Mouse (Mus musculus): ENCODE results near the gene Ms4a6b. TPM values are rescaled to one million over a fixed set of nuclear protein-coding genes. Genes with fewer than 3 reads are reported as not detected.
"Not testable (repeated sequence)": the region's sequence is repeated elsewhere in the genome, so short reads cannot be mapped to it uniquely, and the experiment has no call there.

Ms4a6b gene
- 1,000 to 10,000 TPM; 1,170 to 1,320 (median 1,200) TPM for polyA plus RNA-seq (2017; shearing (Covaris generic))

DNA sequence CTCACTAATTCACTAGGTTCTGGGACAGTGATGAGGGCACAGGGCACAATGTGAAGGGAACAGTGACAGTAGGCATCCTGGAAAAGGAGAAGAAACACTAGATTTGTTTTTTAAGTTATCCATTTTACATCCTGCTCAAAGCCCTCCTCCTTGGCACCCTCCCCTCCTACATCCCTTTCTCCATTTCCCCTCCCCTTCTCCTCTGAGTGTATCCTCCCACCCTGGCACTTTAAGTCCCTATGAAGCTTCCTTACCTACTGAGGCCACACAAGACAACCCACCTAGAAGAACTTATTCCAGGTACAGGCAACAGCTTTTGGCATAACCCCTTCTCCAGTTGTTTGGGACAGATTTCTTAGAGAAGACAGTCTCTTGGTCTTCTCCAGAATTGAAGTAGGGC is at the start of gene Ms4a6b:
Gene Ms4a6b, plus strand, starts transcription at position 267 of the 400 bp plus-strand sequence.
- ATAC-seq, result peak; percentile 15

GRCm38 (mm10) chr19:11468361-11468760 is 48.0 kb upstream of the Ms4a6b start:
- not testable (repeated sequence) for ATAC-seq

DNA sequence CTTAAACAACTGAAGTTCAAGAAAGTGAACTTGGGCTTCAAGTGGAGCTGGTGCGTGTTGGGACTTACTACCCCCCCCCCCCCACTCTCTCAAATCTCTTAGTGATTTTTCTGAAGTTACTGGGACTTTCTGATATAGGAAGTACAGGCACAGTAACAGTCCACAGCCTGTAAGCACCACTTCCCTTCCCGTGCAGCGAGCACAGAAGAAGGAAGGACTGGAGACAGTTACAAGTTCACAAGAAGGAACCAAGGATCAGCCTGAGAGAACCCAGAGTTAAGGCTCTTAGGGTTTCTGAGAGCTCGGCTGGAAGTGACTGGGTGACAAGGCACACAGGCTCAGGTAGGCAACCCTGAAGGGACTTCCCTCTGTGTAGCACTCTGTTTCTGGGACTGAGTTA is 47.1 kb upstream of the Ms4a6b start, which contains the start of gene Ms4a6c:
Gene Ms4a6c, plus strand, starts transcription at position 152 of the 400 bp plus-strand sequence.
- peak; percentile 35 for ATAC-seq

- ATAC-seq, result no peak
Measured at GRCm38 (mm10) chr19:11479714-11480113, 36.6 kb upstream of the Ms4a6b start.

DNA sequence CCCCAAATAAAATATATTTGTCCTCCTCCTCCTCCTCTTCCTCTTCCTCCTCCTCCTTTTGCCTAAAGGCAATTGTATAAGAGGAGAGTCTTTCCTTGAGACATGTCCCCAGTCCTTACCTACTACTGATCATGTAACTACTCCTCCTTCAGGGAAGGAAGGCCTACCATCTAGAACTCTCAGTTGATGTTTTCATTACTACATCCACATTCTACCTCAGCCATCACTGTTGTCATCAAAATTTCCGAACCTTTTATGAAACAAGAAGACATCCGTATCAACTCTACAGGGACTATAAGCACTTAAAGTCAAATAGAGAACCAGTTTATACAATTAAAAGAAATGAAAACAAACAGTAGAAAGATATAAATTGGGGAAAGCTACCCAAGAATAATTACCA is 33.6 kb upstream of the Ms4a6b start:
- ATAC-seq, result no peak

GRCm38 (mm10) chr19:11483941-11484340 is 32.4 kb upstream of the Ms4a6b start:
- no peak for ATAC-seq

DNA sequence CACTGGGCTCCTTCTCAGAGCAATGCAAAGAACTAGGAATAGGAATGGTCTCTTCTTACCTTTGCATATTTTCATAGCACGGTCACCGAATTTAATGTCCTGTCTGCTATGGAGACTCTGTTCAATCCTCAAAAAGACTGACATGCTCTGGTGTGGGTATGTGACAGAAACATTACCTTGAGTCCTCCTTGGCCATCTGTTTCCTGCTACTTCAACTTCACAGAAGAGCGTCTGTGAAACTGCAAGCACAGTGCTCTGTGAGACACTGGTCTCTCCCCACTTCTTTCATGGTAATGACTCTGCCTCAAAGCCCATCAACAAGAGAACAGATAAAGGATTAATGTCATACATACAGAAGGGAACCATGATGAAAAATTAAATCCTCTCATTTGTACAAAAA is 31.9 kb upstream of the Ms4a6b start:
- ATAC-seq, result peak; percentile 39

DNA sequence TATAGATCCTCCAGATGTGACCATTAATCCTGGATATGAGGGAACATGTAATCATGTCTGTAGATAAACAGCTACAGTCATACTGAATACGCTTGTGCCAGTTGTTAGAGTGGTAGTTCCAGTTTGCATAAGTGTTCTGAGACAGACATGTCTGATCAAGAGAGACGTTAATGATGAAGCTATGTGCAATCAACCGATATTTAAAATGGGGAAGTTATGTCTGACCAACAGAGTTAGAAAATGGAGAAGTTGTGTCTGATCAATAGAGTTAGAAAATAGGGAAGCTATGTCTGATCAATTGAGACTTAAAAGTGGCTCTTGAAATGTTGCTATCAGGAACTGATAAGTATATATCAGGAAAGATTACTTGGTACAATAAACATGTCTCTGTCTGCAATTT is 31.0 kb upstream of the Ms4a6b start:
- ATAC-seq, result no peak

DNA sequence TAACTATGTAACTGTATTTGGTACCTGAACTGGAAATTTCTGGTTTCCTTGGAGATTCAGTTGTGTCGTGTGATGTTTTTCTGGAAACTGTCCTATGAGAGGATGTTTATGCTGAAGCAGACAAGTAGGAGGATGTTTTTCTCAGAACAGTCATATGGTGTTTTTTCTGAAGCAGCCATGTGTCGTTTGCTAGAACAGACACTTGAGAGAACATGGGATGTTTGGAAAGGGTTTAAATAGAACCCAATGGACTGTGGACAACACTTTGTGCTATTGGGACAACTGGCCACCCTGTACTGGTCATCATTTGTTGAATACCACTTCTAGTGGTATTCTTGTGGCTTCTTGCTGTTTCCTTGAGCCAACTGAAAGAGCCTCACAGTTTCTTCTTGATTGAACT is 30.6 kb upstream of the Ms4a6b start, which contains the start of gene Gm8369:
Gene Gm8369, plus strand, starts transcription at position 193 of the 400 bp plus-strand sequence.
- ATAC-seq, result peak; percentile 66

DNA sequence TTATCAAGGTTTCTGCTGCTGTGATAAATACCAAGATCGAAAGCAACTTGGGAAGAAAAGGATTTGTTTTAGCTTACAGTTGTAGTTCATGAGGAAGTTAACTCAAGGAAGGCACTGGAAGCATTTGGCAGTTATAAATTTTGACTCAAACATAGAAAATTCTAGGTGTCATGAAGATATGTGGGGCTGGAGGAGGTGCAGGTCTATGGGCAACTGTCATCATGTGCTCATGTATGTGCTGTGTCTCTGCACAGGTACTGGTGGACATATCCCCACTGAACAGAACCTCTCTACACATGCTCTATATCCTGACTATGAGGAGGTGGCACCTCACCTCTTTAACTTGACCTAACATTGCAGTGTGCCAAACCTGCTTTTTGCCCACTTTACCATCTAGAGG is 29.7 kb upstream of the Ms4a6b start:
- ATAC-seq, result no peak

- ATAC-seq, result peak; percentile 70
Measured at GRCm38 (mm10) chr19:11491406-11492189, 24.7 kb upstream of the Ms4a6b start.

- ATAC-seq, result no peak
Measured at GRCm38 (mm10) chr19:11492671-11493070, 23.6 kb upstream of the Ms4a6b start.

DNA sequence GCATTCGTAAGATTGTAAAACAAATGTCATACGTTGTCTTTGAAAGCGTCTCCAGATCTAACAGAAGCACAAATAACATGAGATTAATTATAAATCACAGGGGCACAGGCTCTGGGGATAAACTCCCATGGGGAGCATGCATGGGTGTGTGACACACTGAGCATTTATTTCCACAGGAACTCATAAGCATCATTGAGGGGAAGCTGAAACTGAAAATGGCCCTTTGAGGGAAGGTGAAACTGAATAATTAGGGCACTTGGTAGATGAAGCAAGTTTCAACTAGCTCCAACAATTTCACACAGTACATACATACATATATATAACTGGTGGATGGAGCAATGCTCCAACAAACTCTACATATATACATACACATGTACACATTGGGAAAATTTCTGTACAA is 21.8 kb upstream of the Ms4a6b start:
- ATAC-seq, result peak; percentile 53

DNA sequence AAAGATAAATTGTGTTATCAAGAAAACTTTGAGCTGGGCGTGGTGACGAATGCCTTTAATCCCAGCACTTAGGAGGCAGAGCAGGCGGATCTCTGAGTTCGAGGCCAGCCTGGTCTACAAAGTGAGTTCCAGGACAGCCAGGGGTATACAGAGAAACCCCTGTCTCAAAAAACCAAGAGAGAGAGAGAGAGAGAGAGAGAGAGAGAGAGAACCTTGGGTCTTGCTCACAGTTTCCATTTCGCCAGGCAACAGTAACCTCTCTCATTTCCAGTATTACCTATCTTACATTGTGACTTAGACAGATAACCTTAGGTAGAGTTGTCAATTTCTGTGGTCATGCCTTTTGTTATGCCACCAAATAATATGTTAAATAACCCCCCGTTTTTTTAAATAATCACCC is 20.0 kb upstream of the Ms4a6b start:
- peak; percentile 37 for ATAC-seq

DNA sequence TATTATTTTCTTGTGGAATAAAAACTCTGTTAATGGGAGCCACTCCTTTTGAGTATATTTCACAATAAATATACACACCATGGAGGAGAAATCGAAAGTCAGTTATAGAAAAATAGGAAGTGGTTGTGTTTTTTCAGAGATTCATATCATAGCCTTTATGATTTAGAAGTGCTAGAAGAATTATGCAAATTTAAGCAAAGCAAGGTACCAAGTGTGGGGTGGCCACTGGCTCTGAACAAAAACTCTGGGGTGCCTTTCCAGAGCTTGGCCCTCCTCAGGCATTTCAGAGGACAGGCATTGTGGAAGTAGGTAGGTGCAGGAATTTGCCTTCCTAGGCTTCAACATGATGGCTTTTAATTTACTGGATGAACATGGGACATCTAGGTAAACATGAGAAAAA is 19.0 kb upstream of the Ms4a6b start:
- ATAC-seq, result peak; percentile 53

DNA sequence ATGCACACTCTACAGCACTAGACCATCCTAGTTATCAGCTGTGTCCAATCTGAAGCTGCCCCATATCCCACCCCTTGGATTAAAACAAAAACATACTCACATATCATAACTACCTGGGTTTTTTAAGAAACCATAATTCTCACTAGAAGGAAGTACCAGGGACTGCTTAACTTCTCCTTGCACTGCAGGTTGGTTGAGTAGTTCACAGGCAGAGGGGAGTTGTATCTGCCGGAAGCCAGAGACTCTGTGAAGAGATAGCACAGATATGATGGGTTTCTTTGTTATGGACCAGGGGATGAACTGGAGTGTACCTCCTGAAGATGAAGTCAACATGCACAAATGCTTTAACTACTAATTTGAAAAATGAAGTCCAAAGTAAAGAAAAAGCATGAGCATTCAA is 15.5 kb upstream of the Ms4a6b start:
- ATAC-seq, result peak; percentile 38

GRCm38 (mm10) chr19:11501326-11501725 is 15.0 kb upstream of the Ms4a6b start:
- peak; percentile 29 for ATAC-seq

- ATAC-seq, result peak; percentile 59
Measured at GRCm38 (mm10) chr19:11504857-11505256, 11.5 kb upstream of the Ms4a6b start.

DNA sequence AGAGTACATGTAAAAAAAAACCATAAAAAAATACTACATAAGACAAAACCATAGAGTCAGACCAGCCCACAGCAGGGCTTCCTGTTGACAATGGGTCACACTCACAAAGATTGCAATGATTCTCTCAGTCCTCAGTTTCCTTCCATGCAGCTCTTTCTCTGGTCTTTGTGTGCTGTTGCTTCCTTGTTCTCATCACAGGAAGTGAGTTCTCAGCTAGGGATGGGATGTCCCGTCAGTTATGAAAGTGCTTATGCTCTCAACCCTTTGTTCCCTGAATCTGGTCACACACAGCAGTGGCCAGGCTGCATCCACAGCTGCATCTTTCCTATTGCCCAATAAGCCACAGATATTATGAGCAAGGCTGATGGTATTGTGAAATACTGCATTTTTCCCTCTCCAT is 2.9 kb upstream of the Ms4a6b start:
- peak; percentile 63 for ATAC-seq

DNA sequence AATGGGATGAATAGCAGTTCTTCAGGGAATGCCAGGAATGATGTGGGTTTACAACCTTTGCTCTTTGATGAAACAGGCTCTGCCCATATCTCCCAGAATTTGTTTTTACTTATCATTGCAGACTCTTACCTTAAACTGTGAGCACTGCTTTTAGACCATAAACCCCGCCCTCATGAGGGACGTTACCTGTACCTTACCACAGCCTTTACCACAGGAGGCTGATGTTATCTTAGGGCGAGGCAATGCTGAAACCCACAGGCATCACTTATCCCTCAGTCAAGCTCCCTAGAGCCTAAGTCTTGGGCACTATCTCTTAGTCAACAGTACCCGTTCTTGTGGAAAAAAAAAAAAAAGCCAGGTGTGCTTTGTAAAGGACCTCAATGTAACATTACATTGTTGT is 533 bp downstream of the Ms4a6b start:
- ATAC-seq, result peak; percentile 60

DNA sequence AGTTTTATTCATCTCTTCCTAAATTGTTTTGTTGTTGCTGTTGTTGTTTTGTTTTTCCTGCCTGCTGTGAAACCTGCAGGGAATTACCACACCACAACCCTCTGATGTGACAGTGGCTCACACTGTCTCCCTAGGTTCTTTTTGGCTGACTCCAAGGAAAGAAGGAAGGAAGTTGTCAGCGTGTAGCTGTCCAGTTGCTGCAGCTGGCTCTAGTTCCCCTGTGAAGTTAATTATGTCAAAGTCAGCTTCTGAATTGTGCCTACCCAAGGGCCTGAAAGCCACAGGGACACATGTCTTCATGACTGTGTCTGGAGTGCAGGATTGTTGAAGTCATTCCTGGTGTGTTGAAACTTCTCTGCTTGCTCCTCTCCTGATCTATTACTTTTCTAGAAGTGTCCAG is 1.1 kb downstream of the Ms4a6b start:
- not testable (repeated sequence) for ATAC-seq

GRCm38 (mm10) chr19:11518356-11518755 is 2.0 kb downstream of the Ms4a6b start:
- ATAC-seq, result peak; percentile 39

- ATAC-seq, result no peak
Measured at GRCm38 (mm10) chr19:11520146-11520545, 3.8 kb downstream of the Ms4a6b start.

GRCm38 (mm10) chr19:11533421-11533820 is 17.1 kb downstream of the Ms4a6b start:
- ATAC-seq, result no peak
